Mouse (Mus musculus) cerebellum, adult 8-10 months (tissue): ENCODE results near the gene Gm17727.
"Not testable (repeated sequence)": the region's sequence is repeated elsewhere in the genome, so short reads cannot be mapped to it uniquely, and the experiment has no call there.

ENCODE experiments used
- DNase-seq: peaks from one replicate; pipeline ENCODE4 v3.0.0; 2022

Gene Gm17727

GRCm38 (mm10) chr9:35778009-35778408 lies at the start of gene Gm17727:
Gene Gm17727, minus strand, starts transcription at chr9:35778109.
- no peak for DNase-seq

GRCm38 (mm10) chr9:35817881-35818280 lies 40.0 kb upstream of the Gm17727 start:
- not testable (repeated sequence) for DNase-seq

GRCm38 (mm10) chr9:35798146-35798545 lies 20.2 kb upstream of the Gm17727 start:
- no peak for DNase-seq

- DNase-seq: no peak
Observed at GRCm38 (mm10) chr9:35790001-35790400, 12.1 kb upstream of the Gm17727 start, which contains the start of the genes Gm27235 and D730048I06Rik. Gene Gm27235, minus strand, starts transcription at chr9:35790101. Gene D730048I06Rik, minus strand, starts transcription at chr9:35790112.

- DNase-seq: no peak
Observed at GRCm38 (mm10) chr9:35756843-35757242, 21.1 kb downstream of the Gm17727 start.

GRCm38 (mm10) chr9:35740749-35741148 lies 37.2 kb downstream of the Gm17727 start, which contains the start of gene Gm17677:
Gene Gm17677, plus strand, starts transcription at chr9:35741049.
- DNase-seq: no peak
